Mouse (Mus musculus): ENCODE measurements around the gene BC016579. TPM values are rescaled to one million over a fixed set of nuclear protein-coding genes. Genes with fewer than 3 reads are reported as not detected.

BC016579 gene
- polyA plus RNA-seq, 1 experiment from 2014 or later: 5.3 TPM

- peak; percentile 68; the same call in 1 of the 2 replicates for ATAC-seq (ENCODE audit: insufficient read depth, low FRiP score)
- Histone ChIP-seq H3K9me3 (replicated peaks; ENCODE audit: control insufficient read depth, low read length) (no peaks in the 10 kb centered on the region), H3K27ac (ENCODE audit: low read length) (no peak within 1 kb of the TSS), H3K4me2 (ENCODE audit: low read depth, low read length) (no peak within 1 kb of the TSS), H3K36me3 (ENCODE audit: control insufficient read depth, insufficient read depth, low read length) (no peaks in the 10 kb centered on the region), H3K4me1 (ENCODE audit: control insufficient read depth, insufficient read depth, low read length) (peaks cover 3% of the 10 kb centered on the region; the same call in 1 of the 2 replicates), H3K27me3 (ENCODE audit: control insufficient read depth, insufficient read depth, low read length) (no peaks in the 10 kb centered on the region), H3K9ac (ENCODE audit: low read length) (no peak within 1 kb of the TSS), H3K4me3 (replicated peaks; ENCODE audit: low read length) (no peak within 1 kb of the TSS)
- 45% methylated on average over 4 of the region's 4 CpGs for WGBS
These were observed 43.6 kb downstream of the BC016579 start, which contains the start of gene Gcsam for GRCm38 (mm10) chr16:45610267-45610666. Gcsam (plus strand) TSS chr16:45610380.

GRCm38 (mm10) chr16:45609300-45609699 lies 44.6 kb downstream of the BC016579 start:
- H3K36me3 ChIP-seq (ENCODE audit: control insufficient read depth, insufficient read depth, low read length): no peaks in the 10 kb centered on the region
- 58% methylated on average over 3 of the region's 3 CpGs for WGBS
- H3K9ac ChIP-seq (ENCODE audit: low read length): no peak overlapping the region
- ATAC-seq (ENCODE audit: insufficient read depth, low FRiP score): no peak
- no peak overlapping the region for H3K4me2 ChIP-seq (ENCODE audit: low read depth, low read length)
- H3K27ac ChIP-seq (ENCODE audit: low read length): 0 out of 2 replicates have a peak overlapping the region, but pooled peaks have one; percentile 11
- H3K9me3 ChIP-seq (replicated peaks; ENCODE audit: control insufficient read depth, low read length): no peaks in the 10 kb centered on the region
- no peaks in the 10 kb centered on the region for H3K27me3 ChIP-seq (ENCODE audit: control insufficient read depth, insufficient read depth, low read length)
- peaks cover 3% of the 10 kb centered on the region; the same call in 1 of the 2 replicates for H3K4me1 ChIP-seq (ENCODE audit: control insufficient read depth, insufficient read depth, low read length)
- H3K4me3 ChIP-seq (replicated peaks; ENCODE audit: low read length): no peak overlapping the region

GRCm38 (mm10) chr16:45608481-45608954 lies 45.4 kb downstream of the BC016579 start:
- Histone ChIP-seq H3K4me2 (ENCODE audit: low read depth, low read length) (no peak overlapping the region), H3K9ac (ENCODE audit: low read length) (no peak overlapping the region), H3K4me3 (replicated peaks; ENCODE audit: low read length) (no peak overlapping the region), H3K4me1 (ENCODE audit: control insufficient read depth, insufficient read depth, low read length) (peaks cover 3% of the 10 kb centered on the region; the same call in 1 of the 2 replicates), H3K27me3 (ENCODE audit: control insufficient read depth, insufficient read depth, low read length) (no peaks in the 10 kb centered on the region), H3K9me3 (replicated peaks; ENCODE audit: control insufficient read depth, low read length) (no peaks in the 10 kb centered on the region), H3K27ac (ENCODE audit: low read length) (peak overlapping the region; percentile 11; the same call in 1 of the 2 replicates), H3K36me3 (ENCODE audit: control insufficient read depth, insufficient read depth, low read length) (no peaks in the 10 kb centered on the region)
- 22% methylated on average over 4 of the region's 4 CpGs for WGBS
- peak; percentile 70 for ATAC-seq (ENCODE audit: insufficient read depth, low FRiP score)

GRCm38 (mm10) chr16:45595494-45595893 lies 58.4 kb downstream of the BC016579 start:
- ATAC-seq (ENCODE audit: insufficient read depth, low FRiP score): no peak

GRCm38 (mm10) chr16:45593656-45594055 lies 60.2 kb downstream of the BC016579 start:
- ATAC-seq (ENCODE audit: insufficient read depth, low FRiP score): no peak
- Histone ChIP-seq H3K9me3 (replicated peaks; ENCODE audit: control insufficient read depth, low read length) (no peaks in the 10 kb centered on the region), H3K27me3 (ENCODE audit: control insufficient read depth, insufficient read depth, low read length) (no peaks in the 10 kb centered on the region), H3K9ac (ENCODE audit: low read length) (no peak overlapping the region), H3K4me2 (ENCODE audit: low read depth, low read length) (no peak overlapping the region), H3K4me1 (ENCODE audit: control insufficient read depth, insufficient read depth, low read length) (no peaks in the 10 kb centered on the region), H3K36me3 (ENCODE audit: control insufficient read depth, insufficient read depth, low read length) (no peaks in the 10 kb centered on the region), H3K27ac (ENCODE audit: low read length) (no peak overlapping the region), H3K4me3 (replicated peaks; ENCODE audit: low read length) (no peak overlapping the region)
- WGBS: 64% methylated on average over 1 of the region's 1 CpGs

More at GRCm38 (mm10) chr16:45595494-45595893, 58.4 kb downstream of the BC016579 start:
- Histone ChIP-seq H3K4me3 (replicated peaks; ENCODE audit: low read length) (no peak overlapping the region), H3K4me1 (ENCODE audit: control insufficient read depth, insufficient read depth, low read length) (no peaks in the 10 kb centered on the region), H3K4me2 (ENCODE audit: low read depth, low read length) (no peak overlapping the region), H3K9ac (ENCODE audit: low read length) (no peak overlapping the region), H3K36me3 (ENCODE audit: control insufficient read depth, insufficient read depth, low read length) (no peaks in the 10 kb centered on the region), H3K27ac (ENCODE audit: low read length) (no peak overlapping the region), H3K9me3 (replicated peaks; ENCODE audit: control insufficient read depth, low read length) (no peaks in the 10 kb centered on the region), H3K27me3 (ENCODE audit: control insufficient read depth, insufficient read depth, low read length) (no peaks in the 10 kb centered on the region)

- Histone ChIP-seq H3K4me1 (ENCODE audit: control insufficient read depth, insufficient read depth, low read length) (no peaks in the 10 kb centered on the region), H3K9ac (ENCODE audit: low read length) (no peak overlapping the region), H3K9me3 (replicated peaks; ENCODE audit: control insufficient read depth, low read length) (no peaks in the 10 kb centered on the region), H3K27ac (ENCODE audit: low read length) (no peak overlapping the region), H3K36me3 (ENCODE audit: control insufficient read depth, insufficient read depth, low read length) (no peaks in the 10 kb centered on the region), H3K27me3 (ENCODE audit: control insufficient read depth, insufficient read depth, low read length) (no peaks in the 10 kb centered on the region), H3K4me3 (replicated peaks; ENCODE audit: low read length) (no peak overlapping the region), H3K4me2 (ENCODE audit: low read depth, low read length) (no peak overlapping the region)
- no peak for ATAC-seq (ENCODE audit: insufficient read depth, low FRiP score)
- WGBS: 28% methylated on average over 2 of the region's 2 CpGs
These were observed 71.4 kb downstream of the BC016579 start for GRCm38 (mm10) chr16:45582512-45582911.

GRCm38 (mm10) chr16:45579883-45580282 lies 74.0 kb downstream of the BC016579 start:
- Histone ChIP-seq H3K27me3 (ENCODE audit: control insufficient read depth, insufficient read depth, low read length) (no peaks in the 10 kb centered on the region), H3K9ac (ENCODE audit: low read length) (no peak overlapping the region), H3K9me3 (replicated peaks; ENCODE audit: control insufficient read depth, low read length) (no peaks in the 10 kb centered on the region), H3K36me3 (ENCODE audit: control insufficient read depth, insufficient read depth, low read length) (no peaks in the 10 kb centered on the region), H3K4me2 (ENCODE audit: low read depth, low read length) (no peak overlapping the region), H3K27ac (ENCODE audit: low read length) (no peak overlapping the region), H3K4me1 (ENCODE audit: control insufficient read depth, insufficient read depth, low read length) (no peaks in the 10 kb centered on the region), H3K4me3 (replicated peaks; ENCODE audit: low read length) (no peak overlapping the region)
- WGBS: 51% methylated on average over 12 of the region's 12 CpGs
- ATAC-seq (ENCODE audit: insufficient read depth, low FRiP score): no peak

Other genes with a start within 250 kb of the BC016579 start
- 32.7 and 38.8 TPM in 2 replicates for gene Cd200, start 245.0 kb downstream of the BC016579 start, polyA plus RNA-seq (2015; fragmentation: Nextera tagmentation; extraction: Ambion mirVana)
- 0.68 and 0.90 TPM in 2 replicates for gene Gm609, start 161.1 kb downstream of the BC016579 start, polyA plus RNA-seq (2015; fragmentation: Nextera tagmentation; extraction: Ambion mirVana)
- 0.85 and 1.6 TPM in 2 replicates for gene Gm17783, start 122.0 kb downstream of the BC016579 start, polyA plus RNA-seq (2015; fragmentation: Nextera tagmentation; extraction: Ambion mirVana)
- gene Slc9c1, start 118.8 kb downstream of the BC016579 start, polyA plus RNA-seq (2015; fragmentation: Nextera tagmentation; extraction: Ambion mirVana): not detected in 2 replicates
- gene Gcsam, start 43.7 kb downstream of the BC016579 start, polyA plus RNA-seq (2015; fragmentation: Nextera tagmentation; extraction: Ambion mirVana): 0.20 and 0.48 TPM in 2 replicates
- gene Tmprss7, start 39.6 kb upstream of the BC016579 start, polyA plus RNA-seq (2015; fragmentation: Nextera tagmentation; extraction: Ambion mirVana): 0.26 and 0.29 TPM in 2 replicates
- 20.3 and 21.6 TPM in 2 replicates for gene Tagln3, start 70.5 kb upstream of the BC016579 start, polyA plus RNA-seq (2015; fragmentation: Nextera tagmentation; extraction: Ambion mirVana)
- gene Abhd10, start 88.9 kb upstream of the BC016579 start, polyA plus RNA-seq (2015; fragmentation: Nextera tagmentation; extraction: Ambion mirVana): 25.6 and 26.7 TPM in 2 replicates